Mouse (Mus musculus): ENCODE data around the gene Commd1.

DNA sequence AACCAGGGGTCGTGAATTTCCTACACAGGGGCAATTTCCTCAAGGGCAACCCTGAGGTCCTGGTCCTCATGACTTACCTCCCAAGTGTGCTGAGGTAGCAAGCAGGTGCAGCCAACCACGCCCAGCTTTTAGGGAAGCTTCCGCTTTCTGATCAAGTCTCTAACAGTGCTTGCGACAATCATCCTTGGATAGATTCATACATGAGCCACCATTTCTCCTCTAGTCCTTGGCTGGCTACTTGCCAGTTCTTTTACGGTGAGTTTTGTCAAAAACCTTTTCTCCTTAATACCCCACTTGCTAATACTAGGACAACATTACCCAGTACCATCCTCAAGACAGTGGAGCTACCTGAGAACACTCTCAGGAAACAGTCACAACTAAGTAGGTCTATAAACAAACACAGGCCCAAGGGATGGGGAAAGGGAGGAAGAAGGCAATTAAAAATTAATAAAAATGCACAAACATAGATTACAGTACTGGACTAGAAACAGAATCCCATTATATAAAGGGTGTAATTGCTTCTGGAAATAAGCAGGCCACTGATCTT is 133.5 kb downstream of the Commd1 start:
- TF ChIP-seq POLR2A (IDR thresholded peaks at IDR 0.05; ENCODE audit: borderline replicate concordance, control insufficient read depth, low read depth, low read length) (no peak), CTCF (IDR thresholded peaks at IDR 0.05; ENCODE audit: control insufficient read depth, insufficient read depth, low read length) (no peak)
